In genomic region chr16:78457731-78458151, GRCm38 (mm10) we compare ENCODE assay signal across 15 mouse cellular contexts.
DNase-seq lines count a peak whose midpoint lies in the region; ATAC-seq and TF ChIP-seq lines count a peak whose summit lies in the region.
"Had no signal": no experiment of that assay in that cellular context is flagged by ENCODE, and none has a peak within 500 bp of the region (broad histone marks: within the 10 kb centered on the region; RNA-seq: fewer than 3 reads in every experiment).

No protein-coding gene starts in this region.

- no peak overlapping the region for H3K4me2 ChIP-seq in lung, postnatal 0 days (replicated peaks; ENCODE audit: low read depth, low read length)
- peak overlapping the region; percentile 30; the same call in 1 of the 2 replicates for H3K4me2 ChIP-seq in forebrain, embryonic 14.5 days (ENCODE audit: low read length)

- DNase-seq in embryo, embryonic 10 days (ENCODE audit: low spot score) = peak; percentile 14
- DNase-seq in embryo, embryonic 10.5 days (ENCODE audit: low spot score) = no peak
- DNase-seq in lung, postnatal 0 days (ENCODE audit: low spot score) = peak; percentile 9
- no peak for DNase-seq in lung, adult 2 months
- peak; percentile 68 for DNase-seq in forebrain, embryonic 14.5 days (ENCODE audit: low spot score)
- peak; percentile 37 for DNase-seq in retina, embryonic 14.5 days (ENCODE audit: low spot score)
- no peak for DNase-seq in gastrocnemius, adult 18-20 months (ENCODE audit: low spot score)
- DNase-seq: B cell, adult 2 months; heart, adult 11 months; kidney, adult 2 months; liver; lung, postnatal 14 days had no signal

- H3K9ac ChIP-seq in lung, postnatal 0 days (replicated peaks; ENCODE audit: low read depth) = no peak overlapping the region
- no peak overlapping the region for H3K9ac ChIP-seq in forebrain, embryonic 14.5 days (ENCODE audit: low read length)

- no peak for ATAC-seq in lung, postnatal 0 days
- ATAC-seq in forebrain, embryonic 14.5 days = peak; percentile 83
- no peak for ATAC-seq in megakaryocyte, adult 5-6 weeks (ENCODE audit: poor library complexity, severe bottlenecking)
- ATAC-seq: activated CD4-positive, CD25-positive, alpha-beta regulatory T cell, adult 4 months had no signal

- H3K27ac ChIP-seq in lung, postnatal 0 days (ENCODE audit: low read length) = no peak overlapping the region
- peak overlapping the region; percentile 33; the same call in 1 of the 2 replicates for H3K27ac ChIP-seq in forebrain, embryonic 14.5 days (ENCODE audit: low read depth, low read length)

- no peaks in the 10 kb centered on the region for H3K4me1 ChIP-seq in lung, postnatal 0 days (ENCODE audit: insufficient read depth, low read depth, low read length)
- no peaks in the 10 kb centered on the region for H3K4me1 ChIP-seq in lung, adult 2 months (ENCODE audit: control insufficient read depth, insufficient read depth, low read length)
- H3K4me1 ChIP-seq in forebrain, embryonic 14.5 days (ENCODE audit: control insufficient read depth, insufficient read depth, low read length) = no peaks in the 10 kb centered on the region

- no peak for TF ChIP-seq POLR2A in lung, adult 2 months (IDR thresholded peaks at IDR 0.05; ENCODE audit: borderline replicate concordance, extremely low read depth, low read depth, low read length)

- H3K9me3 ChIP-seq in lung, postnatal 0 days (ENCODE audit: low read length) = no peaks in the 10 kb centered on the region
- no peaks in the 10 kb centered on the region for H3K9me3 ChIP-seq in forebrain, embryonic 14.5 days (replicated peaks; ENCODE audit: control insufficient read depth, low read length)

- TF ChIP-seq EP300 in lung, postnatal 0 days (IDR thresholded peaks at IDR 0.05) = no peak

- WGBS in lung, postnatal 0 days = 74% methylated on average over 8 of the region's 8 CpGs
- 74% methylated on average over 8 of the region's 8 CpGs for WGBS in lung, adult 2 months
- 21% methylated on average over 8 of the region's 8 CpGs for WGBS in forebrain, embryonic 14.5 days

- no peaks in the 10 kb centered on the region for H3K27me3 ChIP-seq in lung, postnatal 0 days (replicated peaks; ENCODE audit: insufficient read depth, low read length)
- H3K27me3 ChIP-seq in forebrain, embryonic 14.5 days (replicated peaks; ENCODE audit: control insufficient read depth, insufficient read depth, low read length) = no peaks in the 10 kb centered on the region

- no peak overlapping the region for H3K4me3 ChIP-seq in lung, postnatal 0 days (ENCODE audit: low read depth, low read length)
- no peak overlapping the region for H3K4me3 ChIP-seq in lung, adult 2 months (replicated peaks; ENCODE audit: extremely low read depth, low read depth, low read length)
- no peak overlapping the region for H3K4me3 ChIP-seq in forebrain, embryonic 14.5 days (ENCODE audit: low read depth, low read length)

- TF ChIP-seq CTCF in lung, postnatal 0 days (IDR thresholded peaks at IDR 0.05) = no peak
- no peak for TF ChIP-seq CTCF in lung, adult 2 months (IDR thresholded peaks at IDR 0.05; ENCODE audit: insufficient read depth, low read length)

- H3K36me3 ChIP-seq in lung, postnatal 0 days (ENCODE audit: insufficient read depth, low read length) = no peaks in the 10 kb centered on the region
- H3K36me3 ChIP-seq in forebrain, embryonic 14.5 days (ENCODE audit: control insufficient read depth, insufficient read depth, low read length) = no peaks in the 10 kb centered on the region
- H3K36me3 ChIP-seq: G1E had no signal

Comparison
In these comparisons a context has a peak if more than half of its experiments do, and no peak if none do; other contexts are left out.
1. DNase-seq: peak in embryo, embryonic 10 days (single experiment), lung, postnatal 0 days (single experiment), forebrain, embryonic 14.5 days (single experiment) and retina, embryonic 14.5 days (single experiment); none in embryo, embryonic 10.5 days (single experiment), lung, adult 2 months (single experiment) and gastrocnemius, adult 18-20 months (single experiment).